Mouse (Mus musculus): Measurements from ENCODE around the gene Ccdc122. TPM values are rescaled to one million over a fixed set of nuclear protein-coding genes. Genes with fewer than 3 reads are reported as not detected.
A peak's percentile ranks its signal among the peaks of the same experiment; 100 is the strongest.

Ccdc122 gene
- polyA plus RNA-seq, 1 experiment from 2014 or later, result 1.6 TPM

DNA sequence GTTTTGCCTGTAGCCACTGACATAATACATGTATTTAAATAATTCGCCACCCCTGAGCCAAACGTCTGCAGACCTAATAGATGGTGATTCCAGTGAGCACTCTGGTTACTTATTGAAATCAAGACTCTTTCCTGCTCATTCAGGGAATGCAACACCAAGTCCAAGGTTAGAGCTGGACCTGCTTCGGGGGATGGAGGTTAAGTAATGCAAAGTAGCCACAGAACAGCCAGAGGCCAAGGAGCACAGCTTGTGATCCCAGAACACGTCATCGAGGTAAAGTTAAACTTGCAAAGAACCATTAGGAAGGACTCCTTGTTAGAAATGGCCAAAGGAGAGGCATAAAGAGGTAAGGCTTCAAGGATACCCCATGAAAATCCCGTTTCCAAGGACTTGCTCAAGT, 114.0 kb downstream of the Ccdc122 start:
- 76% methylated on average over 6 of the region's 6 CpGs for WGBS
- Histone ChIP-seq H3K4me3 (ENCODE audit: low read length) (no peak overlapping the region), H3K9me3 (replicated peaks; ENCODE audit: control insufficient read depth, low read length) (no peaks in the 10 kb centered on the region), H3K4me2 (ENCODE audit: low read depth, low read length) (no peak overlapping the region), H3K27me3 (ENCODE audit: control insufficient read depth, insufficient read depth, low read length) (peaks cover 10% of the 10 kb centered on the region), H3K4me1 (ENCODE audit: control insufficient read depth, insufficient read depth, low read length) (no peaks in the 10 kb centered on the region), H3K27ac (ENCODE audit: low read length) (no peak overlapping the region), H3K9ac (ENCODE audit: low read length) (no peak overlapping the region), H3K36me3 (ENCODE audit: control insufficient read depth, insufficient read depth) (no peaks in the 10 kb centered on the region)
- no peak for ATAC-seq (replicated peaks; ENCODE audit: extremely low read depth, insufficient read depth, low FRiP score)

DNA sequence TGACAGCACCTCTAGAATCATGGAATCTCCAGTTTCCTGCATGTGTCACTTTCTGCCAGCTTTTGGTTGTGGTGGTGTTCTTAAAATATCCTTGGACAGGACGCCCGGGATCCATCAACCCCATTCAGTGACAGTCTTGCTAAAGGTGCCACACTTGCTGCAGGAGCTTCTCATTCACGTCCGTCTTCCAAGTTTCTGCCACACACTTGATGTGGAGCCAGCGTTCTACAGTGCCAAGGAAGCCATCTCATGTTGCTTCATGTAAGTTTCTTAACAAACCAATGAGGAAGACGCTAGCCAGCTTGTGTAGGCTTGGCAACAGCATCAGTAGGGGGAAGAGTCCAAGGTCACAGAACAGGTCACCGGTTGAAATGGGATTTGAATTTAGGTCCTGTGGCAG, 114.9 kb downstream of the Ccdc122 start:
- Histone ChIP-seq H3K4me3 (ENCODE audit: low read length) (no peak overlapping the region), H3K4me2 (ENCODE audit: low read depth, low read length) (no peak overlapping the region), H3K27me3 (ENCODE audit: control insufficient read depth, insufficient read depth, low read length) (peaks cover 17% of the 10 kb centered on the region), H3K36me3 (ENCODE audit: control insufficient read depth, insufficient read depth) (no peaks in the 10 kb centered on the region), H3K9me3 (replicated peaks; ENCODE audit: control insufficient read depth, low read length) (no peaks in the 10 kb centered on the region), H3K27ac (ENCODE audit: low read length) (no peak overlapping the region), H3K9ac (ENCODE audit: low read length) (no peak overlapping the region), H3K4me1 (ENCODE audit: control insufficient read depth, insufficient read depth, low read length) (peaks cover 3% of the 10 kb centered on the region; the same call in 1 of the 2 replicates)
- ATAC-seq (replicated peaks; ENCODE audit: extremely low read depth, insufficient read depth, low FRiP score), result no peak
- WGBS, result 72% methylated on average over 7 of the region's 7 CpGs

DNA sequence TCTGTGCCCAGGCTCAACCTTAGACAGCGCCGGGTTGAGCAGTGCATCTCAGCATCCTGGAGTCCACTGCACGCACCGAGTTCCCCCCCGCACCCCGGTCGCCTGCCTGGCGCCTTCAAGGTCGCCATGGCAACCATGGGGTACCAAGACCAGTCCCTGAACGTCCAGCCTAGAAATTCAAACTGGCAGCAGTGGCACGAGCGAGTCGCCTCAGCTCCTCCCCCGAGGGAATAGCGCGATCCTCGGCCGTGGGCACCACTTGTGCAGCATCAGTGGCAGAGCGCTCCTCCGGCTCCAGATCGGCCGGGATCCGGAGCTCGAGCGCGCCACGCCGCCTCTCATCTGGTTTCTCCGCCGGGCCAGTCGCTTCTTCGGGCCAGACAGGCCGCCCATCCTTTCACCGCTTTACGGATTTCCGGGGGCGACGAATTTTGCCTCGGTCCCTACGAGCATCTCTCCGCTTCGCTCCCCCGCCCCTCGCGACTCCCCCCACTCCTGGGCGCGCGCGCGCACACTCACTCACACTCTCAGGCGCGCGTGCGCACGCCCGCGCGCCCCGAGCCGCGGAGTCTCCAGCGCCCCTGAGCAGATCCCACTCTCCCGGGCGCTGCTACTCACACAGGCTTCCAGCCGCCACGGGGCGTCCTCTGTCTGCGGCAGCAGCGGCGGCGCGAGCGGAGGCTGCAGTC, 119.8 kb downstream of the Ccdc122 start, which contains the start of gene Enox1:
Gene Enox1, plus strand, starts transcription at position 542 of the 689 bp plus-strand sequence.
- under 1% methylated on average over 73 of the region's 73 CpGs for WGBS
- H3K27ac ChIP-seq (ENCODE audit: low read length), result no peak within 1 kb of the TSS
- ATAC-seq (replicated peaks; ENCODE audit: extremely low read depth, insufficient read depth, low FRiP score), result peak; percentile 80

DNA sequence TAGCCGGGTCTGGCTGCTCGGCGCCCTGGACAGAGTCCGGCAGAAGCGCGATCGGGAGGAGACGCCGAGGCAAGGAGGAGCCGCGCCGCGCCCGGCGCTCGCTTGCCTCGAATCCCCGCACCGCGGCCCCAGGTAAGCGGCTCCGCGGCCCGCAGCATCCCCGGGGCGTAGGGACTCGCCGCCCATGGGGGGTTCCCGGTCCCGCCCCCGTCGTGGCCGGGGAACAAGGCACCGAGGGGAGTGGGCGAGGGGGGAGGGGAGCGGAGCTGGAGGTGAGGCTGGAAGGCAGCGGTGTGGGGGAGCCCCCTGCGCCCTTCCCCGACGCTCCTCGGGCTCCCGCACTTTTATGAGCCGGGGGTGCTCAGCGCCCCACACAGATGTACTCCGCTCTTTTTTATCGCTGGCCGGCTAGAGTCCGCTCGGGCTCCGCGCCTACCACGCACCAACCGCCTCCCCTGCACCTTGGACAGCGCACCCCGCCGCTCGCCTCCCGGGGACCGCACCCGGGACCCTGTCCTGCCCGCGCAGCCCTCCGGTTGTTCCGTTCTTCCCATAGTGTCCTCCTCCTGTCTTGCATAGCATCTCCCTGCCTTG, 120.4 kb downstream of the Ccdc122 start:
- Histone ChIP-seq H3K27me3 (ENCODE audit: control insufficient read depth, insufficient read depth, low read length) (peaks cover 35% of the 10 kb centered on the region), H3K9me3 (replicated peaks; ENCODE audit: control insufficient read depth, low read length) (no peaks in the 10 kb centered on the region), H3K36me3 (ENCODE audit: control insufficient read depth, insufficient read depth) (no peaks in the 10 kb centered on the region), H3K4me3 (ENCODE audit: low read length) (peak overlapping the region; percentile 79), H3K9ac (ENCODE audit: low read length) (peak overlapping the region; percentile 70), H3K4me2 (ENCODE audit: low read depth, low read length) (peak overlapping the region; percentile 100), H3K4me1 (ENCODE audit: control insufficient read depth, insufficient read depth, low read length) (peaks cover 5% of the 10 kb centered on the region; the same call in 1 of the 2 replicates), H3K27ac (ENCODE audit: low read length) (no peak overlapping the region)
- WGBS, result under 1% methylated on average over 46 of the region's 64 CpGs
- peak; percentile 71 for ATAC-seq (replicated peaks; ENCODE audit: extremely low read depth, insufficient read depth, low FRiP score)

More for the DNA sequence above, 119.8 kb downstream of the Ccdc122 start, which contains the start of gene Enox1:
- peak within 1 kb of the TSS; percentile 79 for H3K4me3 ChIP-seq (ENCODE audit: low read length)
- H3K27me3 ChIP-seq (ENCODE audit: control insufficient read depth, insufficient read depth, low read length), result peaks cover 35% of the 10 kb centered on the region
- peak within 1 kb of the TSS; percentile 70 for H3K9ac ChIP-seq (ENCODE audit: low read length)
- H3K4me1 ChIP-seq (ENCODE audit: control insufficient read depth, insufficient read depth, low read length), result peaks cover 5% of the 10 kb centered on the region; the same call in 1 of the 2 replicates
- H3K36me3 ChIP-seq (ENCODE audit: control insufficient read depth, insufficient read depth), result no peaks in the 10 kb centered on the region
- H3K4me2 ChIP-seq (ENCODE audit: low read depth, low read length), result peak within 1 kb of the TSS; percentile 100
- no peaks in the 10 kb centered on the region for H3K9me3 ChIP-seq (replicated peaks; ENCODE audit: control insufficient read depth, low read length)

DNA sequence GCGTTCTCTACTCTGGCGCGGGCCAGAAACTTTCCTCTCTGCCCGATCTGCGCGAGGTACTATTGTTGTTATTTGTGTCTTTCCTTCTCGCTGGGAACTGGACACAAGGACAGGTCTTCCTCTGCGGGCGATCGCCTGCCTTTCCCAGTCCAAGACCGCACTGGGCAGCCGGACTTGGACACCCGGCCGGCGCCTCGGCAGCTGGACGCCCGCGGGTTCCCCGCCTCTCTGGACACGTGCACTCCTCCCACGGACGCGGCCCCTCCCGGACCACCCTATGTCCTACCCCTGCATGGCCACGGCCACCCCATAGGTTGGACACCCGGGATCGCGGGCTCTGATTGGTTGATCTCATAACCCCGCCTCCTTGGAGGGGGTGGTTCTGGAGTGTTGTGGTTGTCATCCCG, 120.9 kb downstream of the Ccdc122 start:
- ATAC-seq (replicated peaks; ENCODE audit: extremely low read depth, insufficient read depth, low FRiP score), result peak; percentile 68
- WGBS, result under 1% methylated on average over 31 of the region's 31 CpGs

DNA sequence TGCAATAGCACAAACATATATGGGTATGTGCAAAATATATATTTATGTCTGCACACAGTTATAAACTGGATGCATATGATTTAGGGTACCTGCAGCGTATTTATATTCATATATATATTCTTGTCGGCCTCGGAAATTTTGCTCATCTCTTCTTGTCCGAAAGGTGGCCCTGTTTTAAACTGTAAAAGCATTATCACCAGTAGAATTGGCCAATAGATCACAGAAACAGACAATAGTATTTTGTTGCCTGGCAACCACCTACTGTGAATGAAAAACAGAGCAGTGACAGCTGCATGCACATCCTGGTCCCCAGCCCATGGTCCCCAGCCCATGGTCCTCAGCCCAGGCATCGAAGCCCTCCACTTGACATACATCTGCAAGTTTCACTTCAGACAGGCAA, 122.8 kb downstream of the Ccdc122 start:
- Histone ChIP-seq H3K36me3 (ENCODE audit: control insufficient read depth, insufficient read depth) (no peaks in the 10 kb centered on the region), H3K27ac (ENCODE audit: low read length) (no peak overlapping the region), H3K4me3 (ENCODE audit: low read length) (no peak overlapping the region), H3K4me2 (ENCODE audit: low read depth, low read length) (no peak overlapping the region), H3K27me3 (ENCODE audit: control insufficient read depth, insufficient read depth, low read length) (peaks cover 35% of the 10 kb centered on the region), H3K9me3 (replicated peaks; ENCODE audit: control insufficient read depth, low read length) (no peaks in the 10 kb centered on the region), H3K9ac (ENCODE audit: low read length) (no peak overlapping the region), H3K4me1 (ENCODE audit: control insufficient read depth, insufficient read depth, low read length) (peaks cover 5% of the 10 kb centered on the region; the same call in 1 of the 2 replicates)
- no peak for ATAC-seq (replicated peaks; ENCODE audit: extremely low read depth, insufficient read depth, low FRiP score)
- WGBS, result 82% methylated on average over 5 of the region's 5 CpGs

More for the DNA sequence above, 120.9 kb downstream of the Ccdc122 start:
- H3K4me2 ChIP-seq (ENCODE audit: low read depth, low read length), result peak overlapping the region; percentile 100
- peak overlapping the region; percentile 70 for H3K9ac ChIP-seq (ENCODE audit: low read length)
- H3K4me3 ChIP-seq (ENCODE audit: low read length), result peak overlapping the region; percentile 79
- H3K9me3 ChIP-seq (replicated peaks; ENCODE audit: control insufficient read depth, low read length), result no peaks in the 10 kb centered on the region
- H3K27me3 ChIP-seq (ENCODE audit: control insufficient read depth, insufficient read depth, low read length), result peaks cover 35% of the 10 kb centered on the region
- H3K36me3 ChIP-seq (ENCODE audit: control insufficient read depth, insufficient read depth), result no peaks in the 10 kb centered on the region
- H3K4me1 ChIP-seq (ENCODE audit: control insufficient read depth, insufficient read depth, low read length), result peaks cover 5% of the 10 kb centered on the region; the same call in 1 of the 2 replicates
- no peak overlapping the region for H3K27ac ChIP-seq (ENCODE audit: low read length)

Other genes with a start within 250 kb of the Ccdc122 start
- 6.0 and 7.7 TPM in 2 replicates for gene Lacc1, start 132 bp downstream of the Ccdc122 start, polyA plus RNA-seq (2015; fragmentation: Nextera tagmentation; extraction: Ambion mirVana)
- 1.9 and 2.0 TPM in 2 replicates for gene Enox1, start 120.0 kb downstream of the Ccdc122 start, polyA plus RNA-seq (2015; fragmentation: Nextera tagmentation; extraction: Ambion mirVana)